Mouse (Mus musculus): Measurements from ENCODE around the gene Id3.

- TF ChIP-seq CHD2 (IDR thresholded peaks at IDR 0.05; ENCODE audit: low read depth, low read length) (no peak), MAFK (IDR thresholded peaks at IDR 0.05; ENCODE audit: insufficient read depth, low read depth, low read length) (no peak)
These were observed 19.5 kb upstream of the Id3 start for GRCm38 (mm10) chr4:136123792-136124161.

Measured in ES-E14 (cell line).